8 mouse cellular contexts compared by ENCODE assay signal in the genomic region with DNA sequence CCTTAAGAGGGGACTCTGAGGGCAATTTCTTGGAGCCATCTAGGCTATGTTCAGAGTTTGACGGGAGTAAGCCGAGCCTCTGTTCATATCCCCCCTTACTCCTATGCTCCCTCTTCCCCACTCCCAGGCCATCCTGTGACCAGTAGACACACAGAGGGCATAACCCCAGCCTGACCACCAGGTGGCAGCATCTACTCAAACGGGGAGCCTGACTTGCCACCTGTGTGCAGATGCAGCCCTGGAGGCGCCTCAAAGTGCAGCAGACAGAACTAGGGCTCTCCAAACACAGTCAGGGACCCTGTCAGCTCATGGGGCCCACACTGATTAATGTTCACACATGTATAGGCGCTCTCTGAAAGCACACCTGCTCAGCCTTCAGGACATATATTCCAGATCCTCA. TPM values are rescaled to one million over a fixed set of nuclear protein-coding genes. Genes with fewer than 3 reads are reported as not detected.
DNase-seq lines count a peak whose midpoint lies in the region; ATAC-seq lines count a peak whose summit lies in the region.

No protein-coding gene starts in this region.

- no peak overlapping the region for H3K9ac ChIP-seq in embryonic facial prominence, embryonic 12.5 days
- H3K9ac ChIP-seq in kidney, embryonic 14.5 days (ENCODE audit: low read depth, low read length): no peak overlapping the region
- H3K9ac ChIP-seq in liver, embryonic 16.5 days (ENCODE audit: low read depth, low read length): no peak overlapping the region
- no peak overlapping the region for H3K9ac ChIP-seq in neural tube, embryonic 13.5 days

- H3K9me3 ChIP-seq in embryonic facial prominence, embryonic 12.5 days: no peaks in the 10 kb centered on the region
- H3K9me3 ChIP-seq in heart, embryonic 10.5 days: no peaks in the 10 kb centered on the region
- H3K9me3 ChIP-seq in kidney, embryonic 14.5 days (ENCODE audit: control insufficient read depth, low read length): no peaks in the 10 kb centered on the region
- no peaks in the 10 kb centered on the region for H3K9me3 ChIP-seq in liver, embryonic 16.5 days (replicated peaks; ENCODE audit: control insufficient read depth, low read length)
- H3K9me3 ChIP-seq in neural tube, embryonic 13.5 days: no peaks in the 10 kb centered on the region

- H3K27me3 ChIP-seq in embryonic facial prominence, embryonic 12.5 days: peaks cover 23% of the 10 kb centered on the region
- peaks cover 45% of the 10 kb centered on the region for H3K27me3 ChIP-seq in heart, embryonic 10.5 days (ENCODE audit: insufficient read depth, poor library complexity, severe bottlenecking)
- peaks cover 4% of the 10 kb centered on the region; the same call in 1 of the 2 replicates for H3K27me3 ChIP-seq in kidney, embryonic 14.5 days (ENCODE audit: control insufficient read depth, insufficient read depth, low read length)
- H3K27me3 ChIP-seq in liver, embryonic 16.5 days (ENCODE audit: control insufficient read depth, insufficient read depth, low read depth, low read length): peaks cover 17% of the 10 kb centered on the region
- peaks cover 22% of the 10 kb centered on the region for H3K27me3 ChIP-seq in neural tube, embryonic 13.5 days

- no peak overlapping the region for H3K4me2 ChIP-seq in embryonic facial prominence, embryonic 12.5 days (replicated peaks)
- H3K4me2 ChIP-seq in kidney, embryonic 14.5 days (replicated peaks; ENCODE audit: low read depth, low read length): no peak overlapping the region
- H3K4me2 ChIP-seq in liver, embryonic 16.5 days (ENCODE audit: low read depth, low read length): no peak overlapping the region
- no peak overlapping the region for H3K4me2 ChIP-seq in neural tube, embryonic 13.5 days

- H3K36me3 ChIP-seq in embryonic facial prominence, embryonic 12.5 days: no peaks in the 10 kb centered on the region
- no peaks in the 10 kb centered on the region for H3K36me3 ChIP-seq in heart, embryonic 10.5 days
- H3K36me3 ChIP-seq in kidney, embryonic 14.5 days (ENCODE audit: control insufficient read depth, insufficient read depth, low read length): no peaks in the 10 kb centered on the region
- H3K36me3 ChIP-seq in liver, embryonic 16.5 days (ENCODE audit: control insufficient read depth, insufficient read depth): no peaks in the 10 kb centered on the region
- no peaks in the 10 kb centered on the region for H3K36me3 ChIP-seq in neural tube, embryonic 13.5 days

- H3K27ac ChIP-seq in embryonic facial prominence, embryonic 12.5 days: no peak overlapping the region
- H3K27ac ChIP-seq in heart, embryonic 10.5 days: peak overlapping the region; percentile 59
- no peak overlapping the region for H3K27ac ChIP-seq in kidney, embryonic 14.5 days (ENCODE audit: low read depth, low read length)
- peak overlapping the region; percentile 65 for H3K27ac ChIP-seq in liver, embryonic 16.5 days (ENCODE audit: low read length)
- no peak overlapping the region for H3K27ac ChIP-seq in neural tube, embryonic 13.5 days (replicated peaks)

- peak; percentile 84 for DNase-seq in CD4-positive helper T cell, adult 2 months (ENCODE audit: low read depth, low spot score)
- peak; percentile 93 for DNase-seq in adrenal gland, postnatal 14 days
- DNase-seq in heart, embryonic 10.5 days (ENCODE audit: low spot score): peak; percentile 96
- peak; percentile 34 for DNase-seq in telencephalon, adult 2 months (ENCODE audit: low read depth, low spot score)

- H3K4me3 ChIP-seq in embryonic facial prominence, embryonic 12.5 days: no peak overlapping the region
- H3K4me3 ChIP-seq in heart, embryonic 10.5 days: no peak overlapping the region
- H3K4me3 ChIP-seq in kidney, embryonic 14.5 days (ENCODE audit: low read length): no peak overlapping the region
- no peak overlapping the region for H3K4me3 ChIP-seq in liver, embryonic 16.5 days (ENCODE audit: low read depth, low read length)
- H3K4me3 ChIP-seq in neural tube, embryonic 13.5 days: no peak overlapping the region

- 10% methylated on average over 5 of the region's 5 CpGs for WGBS in embryonic facial prominence, embryonic 12.5 days
- 3% methylated on average over 5 of the region's 5 CpGs for WGBS in heart, embryonic 10.5 days
- 3% methylated on average over 5 of the region's 5 CpGs for WGBS in kidney, embryonic 14.5 days
- WGBS in liver, embryonic 16.5 days (ENCODE audit: insufficient replicate concordance): 4% methylated on average over 5 of the region's 5 CpGs
- 5% methylated on average over 5 of the region's 5 CpGs for WGBS in neural tube, embryonic 13.5 days

- ATAC-seq in embryonic facial prominence, embryonic 12.5 days (ENCODE audit: insufficient number of reproducible peaks, insufficient read depth, low FRiP score, low TSS enrichment): peak; percentile 52; the same call in 1 of the 2 replicates
- ATAC-seq in kidney, embryonic 14.5 days (ENCODE audit: low FRiP score, low TSS enrichment): peak; percentile 66
- ATAC-seq in liver, embryonic 16.5 days (ENCODE audit: low read depth): peak; percentile 67
- ATAC-seq in neural tube, embryonic 13.5 days (ENCODE audit: low read depth): peak; percentile 45; the same call in 1 of the 2 replicates

- H3K4me1 ChIP-seq in embryonic facial prominence, embryonic 12.5 days: peaks cover 20% of the 10 kb centered on the region
- H3K4me1 ChIP-seq in heart, embryonic 10.5 days: peaks cover 58% of the 10 kb centered on the region
- H3K4me1 ChIP-seq in kidney, embryonic 14.5 days (ENCODE audit: control insufficient read depth, insufficient read depth, low read length): peaks cover 6% of the 10 kb centered on the region
- peaks cover 56% of the 10 kb centered on the region for H3K4me1 ChIP-seq in liver, embryonic 16.5 days (ENCODE audit: control insufficient read depth, low read depth, low read length)
- peaks cover 24% of the 10 kb centered on the region for H3K4me1 ChIP-seq in neural tube, embryonic 13.5 days (replicated peaks)

RNA-seq across cellular contexts. Expression of gene Zfpm1, which starts 8.8 kb away (rescaled TPM):
- 23.6 and 24.6 TPM in 2 replicates for total RNA-seq in adrenal gland, postnatal 14 days (2021)
- polyA plus RNA-seq in embryonic facial prominence, embryonic 12.5 days (2016; fragmentation: Nextera tagmentation; extraction: Ambion mirVana): 2.1 and 2.8 TPM in 2 replicates
- polyA plus RNA-seq in heart, embryonic 10.5 days (2016; fragmentation: Nextera tagmentation; extraction: Ambion mirVana): 5.7 and 12.8 TPM in 2 replicates
- polyA plus RNA-seq in kidney, embryonic 14.5 days (2014; fragmentation: Nextera tagmentation; extraction: Ambion mirVana): 2.7 and 2.8 TPM in 2 replicates
- polyA plus RNA-seq in liver, embryonic 16.5 days (2015; fragmentation: Nextera tagmentation; extraction: Ambion mirVana): 6.8 and 8.1 TPM in 2 replicates
- polyA plus RNA-seq in neural tube, embryonic 13.5 days (2015; fragmentation: Nextera tagmentation; extraction: Ambion mirVana): 0.83 and 0.89 TPM in 2 replicates

Comparison
In these comparisons a context has a peak if more than half of its experiments do, and no peak if none do; other contexts are left out.
1. DNase-seq: peak in every context shown above with its lines; median percentile 96 in heart, embryonic 10.5 days; 93 in adrenal gland, postnatal 14 days; 84 in CD4-positive helper T cell, adult 2 months; 34 in telencephalon, adult 2 months.
2. H3K27ac ChIP-seq: peak in heart, embryonic 10.5 days (single experiment) and liver, embryonic 16.5 days (single experiment); none in embryonic facial prominence, embryonic 12.5 days (single experiment), kidney, embryonic 14.5 days (single experiment) and neural tube, embryonic 13.5 days (single experiment).
3. Peak in every context shown above with its lines, with median percentiles within 50 percentile points of each other: ATAC-seq.